Mouse (Mus musculus): ENCODE measurements around the gene Mxi1.

- TF ChIP-seq EP300 (IDR thresholded peaks at IDR 0.05; ENCODE audit: low read depth) (no peak), CTCF (IDR thresholded peaks at IDR 0.05; ENCODE audit: low read depth) (no peak)
Observed at GRCm38 (mm10) chr19:53353864-53354263, 43.5 kb downstream of the Mxi1 start.

Measured in liver, embryonic 14.5 days (tissue).